Mouse (Mus musculus) olfactory bulb, adult 2 months (tissue): ENCODE measurements around the gene Wasf3. TPM values are rescaled to one million over a fixed set of nuclear protein-coding genes. Genes with fewer than 3 reads are reported as not detected.

Experiments used
- H3K27ac ChIP-seq: fragments of 200-500 bp; 2 replicates; pipeline ENCODE4 v1.5.1; 2012; ENCODE audit warnings: low read depth, low read length; ENCODE audit not compliant: insufficient read depth
- H3K4me1 ChIP-seq: fragments of 200-500 bp; 2 replicates; pipeline ENCODE4 v1.6.1; 2012; ENCODE audit warnings: low read length; ENCODE audit not compliant: control insufficient read depth, insufficient read depth
- H3K4me3 ChIP-seq: fragments of 200-500 bp; 2 replicates; pipeline ENCODE4 v1.5.1; 2012; ENCODE audit warnings: mild to moderate bottlenecking, low read depth, low read length, moderate library complexity; ENCODE audit not compliant: insufficient read depth
- CTCF ChIP-seq: fragments of 200-500 bp; IDR thresholded peaks from 2 replicates; pipeline ENCODE4 v1.5.1; 2012; ENCODE audit warnings: low read depth, mild to moderate bottlenecking, low read length, moderate library complexity; ENCODE audit not compliant: insufficient read depth
- POLR2A ChIP-seq: fragments of 200-500 bp; IDR thresholded peaks from 2 replicates; pipeline ENCODE4 v1.6.1; 2012; ENCODE audit warnings: mild to moderate bottlenecking, low read depth, low read length, moderate library complexity; ENCODE audit not compliant: insufficient read depth
- WGBS: fragments of 180-500 bp; shearing (Covaris S2); methylation state at CpG from one replicate; pipeline ENCODE4 v1.1.7; 2018; 5-methylcytosine and 5-hydroxymethylcytosine counted together
- polyA plus RNA-seq: library from polyadenylated mRNA; stranded (reverse); fragments of >200 nt; gene quantifications from 2 replicates; pipeline ENCODE4 v1.2.4, GENCODE M21; 2012; ENCODE audit warnings: low replicate concordance; ENCODE audit not compliant: missing spikeins, insufficient read depth, insufficient read length

Gene Wasf3
- polyA plus RNA-seq, 1 experiment: not detected

- 85% methylated on average over 4 of the region's 4 CpGs for WGBS
- no peak for TF ChIP-seq CTCF
- no peak for TF ChIP-seq POLR2A
- Histone ChIP-seq H3K27ac (peak overlapping the region; percentile 4; the same call in 1 of the 2 replicates), H3K4me1 (peaks cover 44% of the 10 kb centered on the region), H3K4me3 (no peak overlapping the region)
Measured at GRCm38 (mm10) chr5:146410821-146411220, 26.0 kb downstream of the Wasf3 start.

DNA sequence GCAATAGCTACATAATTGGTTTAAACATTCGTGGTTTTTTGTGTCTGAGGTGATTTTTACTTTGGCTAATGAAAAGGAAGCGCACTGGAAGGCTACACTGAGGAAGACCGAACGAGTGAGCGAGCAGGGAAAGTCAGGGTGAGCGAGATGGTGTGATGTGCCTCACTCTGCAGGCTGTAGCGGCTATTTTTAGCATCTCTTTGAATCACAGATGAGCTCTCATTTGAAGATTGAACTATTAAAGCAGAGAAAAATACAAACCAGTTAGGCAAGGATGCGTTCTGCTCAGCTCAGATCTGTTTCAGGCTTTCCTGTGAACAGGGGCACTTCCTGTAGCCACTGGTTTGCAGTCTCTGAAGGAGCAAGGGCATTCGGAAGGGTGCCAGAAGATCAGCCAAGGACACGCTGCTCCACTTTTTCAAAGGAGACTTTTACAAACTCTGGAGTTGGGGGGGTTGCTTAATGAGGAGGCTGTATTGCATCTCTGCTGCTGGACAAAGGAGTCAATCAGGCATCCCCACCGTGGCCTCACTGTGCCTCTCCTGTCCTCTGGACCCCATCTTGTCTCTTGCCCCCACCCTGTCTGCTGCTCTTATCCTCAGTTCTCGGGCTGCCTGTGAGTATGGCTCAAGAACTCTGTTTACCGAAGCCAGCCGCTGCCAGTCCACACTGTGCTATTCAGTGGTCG lies 28.1 kb downstream of the Wasf3 start:
- H3K4me3 ChIP-seq: no peak overlapping the region
- 36% methylated on average over 15 of the region's 15 CpGs for WGBS

DNA sequence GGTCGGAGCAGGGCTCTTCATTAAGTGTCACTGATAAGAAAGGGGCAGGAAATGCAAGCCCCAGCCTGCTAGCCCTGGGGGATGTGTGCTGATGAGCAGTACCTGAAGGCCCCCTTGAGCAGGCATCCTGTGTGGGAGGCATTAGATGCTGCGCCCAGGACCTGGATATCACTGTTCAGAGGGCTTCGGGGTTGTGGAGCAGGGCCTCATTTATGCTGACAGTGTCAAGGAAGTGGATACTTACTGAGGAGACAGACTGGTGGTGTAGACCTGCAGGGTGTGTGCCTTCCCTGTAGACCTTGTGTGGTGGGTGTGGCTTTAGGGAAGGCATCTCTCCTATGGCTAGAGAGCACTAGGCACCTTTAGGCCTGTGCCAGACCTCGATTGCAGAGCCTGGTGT lies 29.8 kb downstream of the Wasf3 start:
- Histone ChIP-seq H3K4me1 (peaks cover 43% of the 10 kb centered on the region), H3K27ac (no peak overlapping the region), H3K4me3 (no peak overlapping the region)
- 83% methylated on average over 4 of the region's 4 CpGs for WGBS
- TF ChIP-seq POLR2A (no peak), CTCF (no peak)

More for the DNA sequence above, 28.1 kb downstream of the Wasf3 start:
- TF ChIP-seq CTCF (no peak), POLR2A (no peak)
- Histone ChIP-seq H3K4me1 (peaks cover 51% of the 10 kb centered on the region), H3K27ac (peak overlapping the region; percentile 72; the same call in 1 of the 2 replicates)

DNA sequence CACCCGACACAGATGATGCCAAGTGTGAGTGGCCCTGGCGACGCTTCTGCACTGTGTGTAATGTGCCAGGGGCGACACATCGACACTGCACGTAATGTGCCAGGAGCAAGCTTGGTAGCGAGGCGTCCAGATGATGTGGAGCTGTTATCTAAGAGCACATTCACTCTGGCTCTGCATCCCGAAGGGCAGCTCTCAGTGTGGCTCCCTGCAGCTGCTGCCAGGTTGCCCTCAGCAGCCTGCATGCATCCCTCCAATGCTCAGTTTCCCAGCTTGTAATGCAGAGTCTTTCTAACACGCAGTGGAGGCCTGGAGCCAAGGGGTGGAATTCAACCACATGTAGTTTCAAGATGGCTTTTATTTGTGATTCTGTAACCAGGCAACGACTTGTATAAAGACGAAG lies 30.4 kb downstream of the Wasf3 start:
- no peak for TF ChIP-seq POLR2A
- no peak for TF ChIP-seq CTCF
- WGBS: 34% methylated on average over 12 of the region's 12 CpGs
- Histone ChIP-seq H3K4me1 (peaks cover 39% of the 10 kb centered on the region), H3K27ac (no peak overlapping the region; the same call in 1 of the 2 replicates), H3K4me3 (no peak overlapping the region)

- H3K4me1 ChIP-seq: peaks cover 37% of the 10 kb centered on the region
- 81% methylated on average over 20 of the region's 20 CpGs for whole genome bisulfite sequencing
- no peak overlapping the region for H3K4me3 ChIP-seq
- TF ChIP-seq CTCF: no peak
- TF ChIP-seq POLR2A: no peak
- H3K27ac ChIP-seq: no peak overlapping the region
Measured at GRCm38 (mm10) chr5:146416331-146417110, 31.7 kb downstream of the Wasf3 start.

DNA sequence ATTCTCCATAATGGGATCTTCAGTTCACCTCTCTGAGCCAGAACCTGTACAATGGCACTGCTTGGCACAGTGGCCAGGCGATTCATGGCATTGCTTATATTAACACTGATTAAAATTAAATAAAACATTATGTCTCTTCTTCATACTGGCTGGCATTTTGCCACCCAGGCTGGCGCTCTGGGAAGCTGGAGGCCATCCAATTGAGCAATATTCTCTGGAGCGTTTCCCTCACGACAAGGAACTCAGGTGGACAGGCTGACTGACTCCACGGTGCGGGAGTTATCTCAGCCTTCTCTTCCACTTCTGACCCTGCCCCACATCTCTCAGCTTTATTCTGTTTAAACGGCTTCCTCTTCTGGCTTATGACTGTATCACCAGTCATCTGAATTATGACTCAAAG lies 33.3 kb downstream of the Wasf3 start:
- Histone ChIP-seq H3K4me3 (no peak overlapping the region), H3K4me1 (peaks cover 29% of the 10 kb centered on the region), H3K27ac (no peak overlapping the region)
- TF ChIP-seq POLR2A: no peak
- TF ChIP-seq CTCF: no peak
- 51% methylated on average over 7 of the region's 7 CpGs for WGBS

GRCm38 (mm10) chr5:146420081-146420480 lies 35.3 kb downstream of the Wasf3 start:
- 89% methylated on average over 1 of the region's 1 CpGs for WGBS
- Histone ChIP-seq H3K27ac (no peak overlapping the region), H3K4me3 (no peak overlapping the region), H3K4me1 (peaks cover 18% of the 10 kb centered on the region)
- no peak for TF ChIP-seq POLR2A
- no peak for TF ChIP-seq CTCF

DNA sequence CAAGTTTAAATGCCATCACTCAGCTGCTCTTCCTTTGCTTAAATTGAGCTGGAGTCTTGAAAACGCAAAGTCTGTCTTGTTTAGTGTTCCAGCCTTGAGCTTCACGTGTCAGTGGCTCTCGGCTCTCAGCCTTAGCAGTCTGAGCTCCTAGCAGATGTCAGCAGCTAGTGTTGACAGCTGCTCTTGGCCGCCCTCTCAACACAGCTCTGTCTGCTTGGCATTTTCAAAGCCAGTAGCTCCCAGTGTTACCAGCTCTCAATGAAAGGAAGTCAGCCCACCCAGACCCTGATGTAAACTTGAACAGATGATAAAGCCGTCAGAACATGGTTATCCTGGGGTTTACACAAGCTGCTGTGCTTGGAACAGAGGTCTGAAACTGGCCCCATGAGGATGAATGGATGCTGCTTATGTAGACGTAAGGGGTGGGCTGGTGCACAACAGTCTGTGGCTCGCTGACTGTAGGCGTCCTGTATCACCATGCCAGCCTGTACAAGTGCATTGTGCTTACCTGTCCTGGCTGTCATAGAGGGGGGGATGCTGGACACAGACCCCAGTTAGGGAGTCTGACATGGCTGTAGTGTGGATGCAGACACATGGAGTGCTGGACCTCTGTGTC lies 40.0 kb downstream of the Wasf3 start:
- no peak overlapping the region for H3K4me3 ChIP-seq
- H3K4me1 ChIP-seq: peaks cover 20% of the 10 kb centered on the region
- 70% methylated on average over 8 of the region's 8 CpGs for WGBS
- no peak overlapping the region; the same call in 1 of the 2 replicates for H3K27ac ChIP-seq
- TF ChIP-seq POLR2A (no peak), CTCF (no peak)

GRCm38 (mm10) chr5:146425656-146426055 lies 40.9 kb downstream of the Wasf3 start:
- H3K4me3 ChIP-seq: no peak overlapping the region
- TF ChIP-seq POLR2A (no peak), CTCF (no peak)
- 89% methylated on average over 4 of the region's 4 CpGs for WGBS
- peaks cover 20% of the 10 kb centered on the region for H3K4me1 ChIP-seq
- no peak overlapping the region for H3K27ac ChIP-seq
